In genomic region chr8:74993081-74993474, GRCm38 (mm10) we compare ENCODE assay signal across 8 mouse cellular contexts. TPM values are rescaled to one million over a fixed set of nuclear protein-coding genes. Genes with fewer than 3 reads are reported as not detected.
A peak's percentile ranks its signal among the peaks of the same experiment; 100 is the strongest.
DNase-seq lines count a peak whose midpoint lies in the region; ATAC-seq and TF ChIP-seq lines count a peak whose summit lies in the region.

Gene Hmgxb4, plus strand, starts transcription at chr8:74993356.

- TF ChIP-seq CTCF in hindbrain, postnatal 0 days (IDR thresholded peaks at IDR 0.05; ENCODE audit: low read depth), result no peak

- H3K9ac ChIP-seq in ES-E14 (ENCODE audit: insufficient read depth, low read depth, low read length, poor library complexity, severe bottlenecking), result peak within 1 kb of the TSS; percentile 99
- H3K9ac ChIP-seq in forebrain, embryonic 11.5 days (ENCODE audit: low read length), result peak within 1 kb of the TSS; percentile 100
- peak within 1 kb of the TSS; percentile 98 for H3K9ac ChIP-seq in hindbrain, postnatal 0 days (replicated peaks; ENCODE audit: low read length)

- peak; percentile 13; the same call in 1 of the 2 replicates for ATAC-seq in forebrain, embryonic 11.5 days (replicated peaks; ENCODE audit: low FRiP score)
- peak; percentile 20; the same call in 1 of the 2 replicates for ATAC-seq in hindbrain, postnatal 0 days
- peak; percentile 4 for ATAC-seq in megakaryocyte, adult 5-6 weeks (ENCODE audit: poor library complexity, severe bottlenecking)

- peak within 1 kb of the TSS; percentile 64 for H3K4me2 ChIP-seq in forebrain, embryonic 11.5 days (ENCODE audit: low read depth, low read length, severe bottlenecking)
- peak within 1 kb of the TSS; percentile 71 for H3K4me2 ChIP-seq in hindbrain, postnatal 0 days (ENCODE audit: low read depth, low read length)

- in situ Hi-C loops in ES-E14 (cut with MboI; ENCODE audit: low sequenced_read_pairs in 2 of 2, unreplicated experiment in 2 of 2), result no loop called here

- WGBS in forebrain, embryonic 11.5 days, result 14% methylated on average over 8 of the region's 8 CpGs
- WGBS in hindbrain, postnatal 0 days, result 12% methylated on average over 8 of the region's 8 CpGs

- peak within 1 kb of the TSS; percentile 98 for H3K27ac ChIP-seq in ES-E14 (ENCODE audit: insufficient read depth, low read depth, low read length, poor library complexity, severe bottlenecking)
- H3K27ac ChIP-seq in forebrain, embryonic 11.5 days (ENCODE audit: low read depth, low read length), result peak within 1 kb of the TSS; percentile 93
- H3K27ac ChIP-seq in hindbrain, postnatal 0 days, result peak within 1 kb of the TSS; percentile 97

- H3K4me3 ChIP-seq in ES-E14 (ENCODE audit: insufficient read depth in 1 of 2, low read depth in 1 of 2, low read length in 2 of 2, poor library complexity in 1 of 2, severe bottlenecking in 1 of 2), result peak within 1 kb of the TSS; percentile 75 to 99
- peak within 1 kb of the TSS; percentile 90 for H3K4me3 ChIP-seq in forebrain, embryonic 11.5 days (ENCODE audit: low read depth, low read length)
- peak within 1 kb of the TSS; percentile 94 for H3K4me3 ChIP-seq in hindbrain, postnatal 0 days (ENCODE audit: low read length)

- H3K9me3 ChIP-seq in ES-E14 (ENCODE audit: control insufficient read depth, insufficient read depth, low read depth, low read length), result no peaks in the 10 kb centered on the region
- no peaks in the 10 kb centered on the region for H3K9me3 ChIP-seq in forebrain, embryonic 11.5 days (ENCODE audit: control insufficient read depth, low read length)
- no peaks in the 10 kb centered on the region for H3K9me3 ChIP-seq in hindbrain, postnatal 0 days (ENCODE audit: low read length)

- DNase-seq in gastrocnemius, postnatal 10 days, result no peak
- no peak for DNase-seq in gastrocnemius, postnatal 25 days
- DNase-seq in ES-E14 (ENCODE audit: low read depth, low spot score), result no peak
- no peak for DNase-seq in forebrain, embryonic 11.5 days (ENCODE audit: low spot score)
- no peak for DNase-seq in hindbrain, postnatal 0 days (ENCODE audit: low spot score)
- DNase-seq in cerebellum, adult 11-12 months, result no peak
- no peak for DNase-seq in kidney, adult 8-10 months

- peaks cover 5 to 8% of the 10 kb centered on the region in 2 experiments; a peak in 2 of 4 replicates for H3K4me1 ChIP-seq in ES-E14 (ENCODE audit: control insufficient read depth in 2 of 2, insufficient read depth in 2 of 2, low read length in 2 of 2, poor library complexity in 1 of 2)
- H3K4me1 ChIP-seq in forebrain, embryonic 11.5 days (replicated peaks; ENCODE audit: control insufficient read depth, insufficient read depth, low read length), result 0 out of 2 replicates have a peak, but pooled peaks cover 3% of the 10 kb centered on the region
- H3K4me1 ChIP-seq in hindbrain, postnatal 0 days (ENCODE audit: insufficient read depth, low read length), result 0 out of 2 replicates have a peak, but pooled peaks cover 4% of the 10 kb centered on the region

- no peaks in the 10 kb centered on the region for H3K27me3 ChIP-seq in forebrain, embryonic 11.5 days (ENCODE audit: control insufficient read depth, insufficient read depth, low read length)
- no peaks in the 10 kb centered on the region for H3K27me3 ChIP-seq in hindbrain, postnatal 0 days (ENCODE audit: insufficient read depth, low read length)

- no peaks in the 10 kb centered on the region for H3K36me3 ChIP-seq in ES-E14 (ENCODE audit: control insufficient read depth, insufficient read depth, low read length, poor library complexity, severe bottlenecking)
- no peaks in the 10 kb centered on the region; the same call in 1 of the 2 replicates for H3K36me3 ChIP-seq in forebrain, embryonic 11.5 days (ENCODE audit: control insufficient read depth, insufficient read depth, low read length)
- H3K36me3 ChIP-seq in hindbrain, postnatal 0 days (ENCODE audit: insufficient read depth, low read length), result no peaks in the 10 kb centered on the region

TF ChIP-seq in ES-E14, 5 proteins besides CTCF, POLR2A, EP300 and RAD21:
- no peak for TF ChIP-seq MAFK (IDR thresholded peaks at IDR 0.05; ENCODE audit: insufficient read depth, low read depth, low read length)
- TF ChIP-seq ZNF384 (IDR thresholded peaks at IDR 0.05; ENCODE audit: low read depth, low read length), result no peak
- TF ChIP-seq CHD2 (IDR thresholded peaks at IDR 0.05; ENCODE audit: low read depth, low read length), result no peak

RNA-seq across cellular contexts. Expression of gene Hmgxb4, which starts in this region (rescaled TPM):
- total RNA-seq in gastrocnemius, postnatal 10 days (2021), result 10 to 100 TPM; 11.8 to 17.3 TPM
- 1 to 10 TPM; 7.2 to 8.6 TPM for total RNA-seq in gastrocnemius, postnatal 25 days (2021)
- 66.5 and 75.4 TPM in 2 replicates for total RNA-seq in ES-E14 (2012; rRNA removed)
- polyA plus RNA-seq in forebrain, embryonic 11.5 days (2014; fragmentation: Nextera tagmentation; extraction: Ambion mirVana), result 52.5 and 54.5 TPM in 2 replicates
- total RNA-seq in hindbrain, postnatal 0 days (2014; rRNA removed), result 29.7 and 66.9 TPM in 2 replicates
- 24.7 and 30.0 TPM in 2 replicates for polyA plus RNA-seq in hindbrain, postnatal 0 days (2015; fragmentation: Nextera tagmentation; extraction: Ambion mirVana)
- total RNA-seq in megakaryocyte, adult 5-6 weeks (2015), result 24.4 and 28.4 TPM in 2 replicates
- total RNA-seq in megakaryocyte, adult 5-6 weeks (2017), result 77.8 and 95.8 TPM in 2 replicates
